Mouse (Mus musculus) thymus, adult 2 months (tissue): ENCODE results near the gene Col23a1. TPM values are rescaled to one million over a fixed set of nuclear protein-coding genes. Genes with fewer than 3 reads are reported as not detected.

Experiments
- DNase-seq: peaks from one replicate; pipeline ENCODE4 v3.0.0; 2021
- H3K27ac ChIP-seq: fragments of 200-500 bp; 2 replicates; pipeline ENCODE4 v1.5.1; 2012; ENCODE audit warnings: low read length, control low read depth; ENCODE audit not compliant: control insufficient read depth, insufficient read depth
- H3K27me3 ChIP-seq: fragments of 200-500 bp; 2 replicates; pipeline ENCODE4 v1.6.1; 2012; ENCODE audit warnings: mild to moderate bottlenecking, low read length, moderate library complexity, mixed read lengths; ENCODE audit not compliant: control insufficient read depth, insufficient read depth
- H3K36me3 ChIP-seq: fragments of 200-500 bp; 2 replicates; pipeline ENCODE4 v1.6.1; 2012; ENCODE audit warnings: mild to moderate bottlenecking, low read length, moderate library complexity; ENCODE audit not compliant: control insufficient read depth, insufficient read depth
- H3K4me1 ChIP-seq: fragments of 200-500 bp; replicated peaks from 2 replicates; pipeline ENCODE4 v1.6.1; 2012; ENCODE audit warnings: low read length; ENCODE audit not compliant: control insufficient read depth, insufficient read depth
- H3K4me3 ChIP-seq: fragments of 200-500 bp; 2 replicates; pipeline ENCODE4 v1.5.1; 2012; ENCODE audit warnings: mild to moderate bottlenecking, low read length, control low read depth, moderate library complexity; ENCODE audit not compliant: control insufficient read depth, insufficient read depth
- CTCF ChIP-seq: fragments of 200-500 bp; IDR thresholded peaks from 2 replicates; pipeline ENCODE4 v1.5.1; 2012; ENCODE audit warnings: mild to moderate bottlenecking, control low read depth, low read length, moderate library complexity, borderline replicate concordance; ENCODE audit not compliant: control insufficient read depth, poor library complexity, insufficient read depth; ENCODE audit errors: extremely low read depth
- POLR2A ChIP-seq: fragments of 200-500 bp; IDR thresholded peaks from 2 replicates; pipeline ENCODE4 v1.6.1; 2012; ENCODE audit warnings: mild to moderate bottlenecking, low read length, control low read depth, moderate library complexity; ENCODE audit not compliant: control insufficient read depth, poor library complexity, insufficient read depth; ENCODE audit errors: extremely low read depth
- WGBS: fragments of 180-500 bp; shearing (Covaris S2); methylation state at CpG from one replicate; pipeline ENCODE4 v1.1.7; 2018; 5-methylcytosine and 5-hydroxymethylcytosine counted together
- polyA plus RNA-seq: library from polyadenylated mRNA; depleted of rRNA; stranded (reverse); fragments of >200 nt; gene quantifications from 2 replicates; pipeline ENCODE4 v1.2.3, GENCODE M21; 2012

The Col23a1 gene
- polyA plus RNA-seq, 1 experiment, result 1.2 TPM

- Histone ChIP-seq H3K4me1 (no peaks in the 10 kb centered on the region), H3K36me3 (no peaks in the 10 kb centered on the region), H3K27me3 (no peaks in the 10 kb centered on the region), H3K4me3 (no peak overlapping the region), H3K27ac (no peak overlapping the region)
- no peak for TF ChIP-seq CTCF
- no peak for TF ChIP-seq POLR2A
- WGBS, result 94% methylated on average over 8 of the region's 8 CpGs
- DNase-seq, result no peak
These were observed 169.9 kb downstream of the Col23a1 start for GRCm38 (mm10) chr11:51459569-51460043.

GRCm38 (mm10) chr11:51468737-51469136 is 179.0 kb downstream of the Col23a1 start:
- no peak for DNase-seq
- 89% methylated on average over 6 of the region's 6 CpGs for WGBS
- TF ChIP-seq CTCF (no peak), POLR2A (no peak)
- H3K27ac ChIP-seq, result no peak overlapping the region
- H3K36me3 ChIP-seq, result no peaks in the 10 kb centered on the region
- H3K4me1 ChIP-seq, result no peaks in the 10 kb centered on the region
- H3K4me3 ChIP-seq, result no peak overlapping the region
- no peaks in the 10 kb centered on the region for H3K27me3 ChIP-seq

GRCm38 (mm10) chr11:51469341-51469831 is 179.7 kb downstream of the Col23a1 start:
- DNase-seq, result no peak
- TF ChIP-seq POLR2A (no peak), CTCF (no peak)
- Histone ChIP-seq H3K27ac (no peak overlapping the region), H3K27me3 (no peaks in the 10 kb centered on the region), H3K4me1 (no peaks in the 10 kb centered on the region), H3K4me3 (no peak overlapping the region), H3K36me3 (no peaks in the 10 kb centered on the region)
- WGBS, result 60% methylated on average over 13 of the region's 13 CpGs

- no peak for TF ChIP-seq CTCF
- no peak overlapping the region for H3K27ac ChIP-seq
- no peaks in the 10 kb centered on the region for H3K36me3 ChIP-seq
- H3K27me3 ChIP-seq, result no peaks in the 10 kb centered on the region
- H3K4me1 ChIP-seq, result no peaks in the 10 kb centered on the region
- H3K4me3 ChIP-seq, result no peak overlapping the region
- WGBS, result 55% methylated on average over 17 of the region's 17 CpGs
- no peak for DNase-seq
These were observed 180.8 kb downstream of the Col23a1 start for GRCm38 (mm10) chr11:51470383-51471144.

- TF ChIP-seq POLR2A (no peak), CTCF (no peak)
- no peak overlapping the region for H3K4me3 ChIP-seq
- 91% methylated on average over 2 of the region's 2 CpGs for whole genome bisulfite sequencing
- no peaks in the 10 kb centered on the region for H3K27me3 ChIP-seq
- H3K36me3 ChIP-seq, result no peaks in the 10 kb centered on the region
- no peaks in the 10 kb centered on the region for H3K4me1 ChIP-seq
- no peak overlapping the region for H3K27ac ChIP-seq
- no peak for DNase-seq
These were observed 184.0 kb downstream of the Col23a1 start for GRCm38 (mm10) chr11:51473686-51474085.

GRCm38 (mm10) chr11:51476543-51476942 is 186.8 kb downstream of the Col23a1 start:
- Histone ChIP-seq H3K36me3 (no peaks in the 10 kb centered on the region), H3K27me3 (no peaks in the 10 kb centered on the region), H3K27ac (no peak overlapping the region), H3K4me3 (no peak overlapping the region), H3K4me1 (no peaks in the 10 kb centered on the region)
- 82% methylated on average over 4 of the region's 4 CpGs for WGBS
- TF ChIP-seq POLR2A (no peak), CTCF (no peak)
- no peak for DNase-seq
